Mouse (Mus musculus) heart, embryonic 15.5 days (tissue): Measurements from ENCODE around the gene Tcl1b3. TPM values are rescaled to one million over a fixed set of nuclear protein-coding genes. Genes with fewer than 3 reads are reported as not detected.
"Not testable (repeated sequence)": the region's sequence is repeated elsewhere in the genome, so short reads cannot be mapped to it uniquely, and the experiment has no call there.

Experiments used
- ATAC-seq: fragments of 200-750 bp; cut with Nextera tagmentation; replicated peaks from 2 replicates; pipeline ENCODE4 v1.8.0; 2017; ENCODE audit warnings: low read depth, moderate TSS enrichment; ENCODE audit not compliant: insufficient number of reproducible peaks, insufficient read depth, low FRiP score
- H3K27ac ChIP-seq: fragments of 300-500 bp; sonication (generic); 2 replicates; pipeline ENCODE4 v1.5.1; 2015; ENCODE audit warnings: mild to moderate bottlenecking, inconsistent platforms
- H3K27me3 ChIP-seq: fragments of 300-500 bp; sonication (generic); 2 replicates; pipeline ENCODE4 v1.6.1; 2015; ENCODE audit warnings: inconsistent platforms
- H3K36me3 ChIP-seq: fragments of 300-500 bp; sonication (generic); 2 replicates; pipeline ENCODE4 v1.6.1; 2015; ENCODE audit warnings: mild to moderate bottlenecking, inconsistent platforms
- H3K4me1 ChIP-seq: fragments of 300-500 bp; sonication (generic); replicated peaks from 2 replicates; pipeline ENCODE4 v1.6.1; 2015; ENCODE audit warnings: inconsistent platforms
- H3K4me2 ChIP-seq: fragments of 300-500 bp; sonication (generic); 2 replicates; pipeline ENCODE4 v1.6.1; 2015; ENCODE audit warnings: inconsistent platforms, mild to moderate bottlenecking, moderate library complexity
- H3K4me3 ChIP-seq: fragments of 300-500 bp; sonication (generic); 2 replicates; pipeline ENCODE4 v1.5.1; 2015; ENCODE audit warnings: mild to moderate bottlenecking, inconsistent platforms
- H3K9ac ChIP-seq: fragments of 300-500 bp; sonication (generic); 2 replicates; pipeline ENCODE4 v1.6.1; 2015; ENCODE audit warnings: mild to moderate bottlenecking, inconsistent platforms
- H3K9me3 ChIP-seq: fragments of 300-500 bp; sonication (generic); replicated peaks from 2 replicates; pipeline ENCODE4 v1.6.1; 2016; ENCODE audit warnings: inconsistent platforms
- WGBS: fragments of 180-500 bp; shearing (Covaris S2); methylation state at CpG from one replicate; pipeline ENCODE4 v1.1.7; 2015; ENCODE audit warnings: mixed read lengths; 5-methylcytosine and 5-hydroxymethylcytosine counted together
- polyA plus RNA-seq: library from polyadenylated mRNA; unstranded; fragments of >200 nt; fragmentation: Nextera tagmentation; extraction: Ambion mirVana; gene quantifications from 2 replicates; pipeline ENCODE4 v1.2.1, GENCODE M21; 2015

Gene Tcl1b3
- polyA plus RNA-seq: not detected in 2 replicates

- H3K4me3 ChIP-seq, H3K4me2 ChIP-seq, H3K9ac ChIP-seq, H3K9me3 ChIP-seq, H3K4me1 ChIP-seq, H3K27me3 ChIP-seq, H3K36me3 ChIP-seq, H3K27ac ChIP-seq, ATAC-seq: not testable (repeated sequence)
- WGBS: 87% methylated on average over 6 of the region's 6 CpGs
Measured at GRCm38 (mm10) chr12:105190743-105191142, at the start of gene Tcl1b3. TSS of gene Tcl1b3 (plus strand) at chr12:105191043.

- Histone ChIP-seq H3K27me3 (no peaks in the 10 kb centered on the region), H3K4me2 (no peak overlapping the region), H3K4me3 (no peak overlapping the region), H3K27ac (no peak overlapping the region), H3K36me3 (no peaks in the 10 kb centered on the region), H3K9ac (no peak overlapping the region), H3K4me1 (no peaks in the 10 kb centered on the region), H3K9me3 (no peaks in the 10 kb centered on the region)
- ATAC-seq: no peak
- WGBS: 82% methylated on average over 3 of the region's 3 CpGs
Measured at GRCm38 (mm10) chr12:105143096-105143495, 47.7 kb upstream of the Tcl1b3 start.

- not testable (repeated sequence) for H3K9me3 ChIP-seq, ATAC-seq, H3K4me3 ChIP-seq, H3K27me3 ChIP-seq, H3K36me3 ChIP-seq, H3K4me2 ChIP-seq, H3K27ac ChIP-seq, H3K4me1 ChIP-seq, H3K9ac ChIP-seq
- 27% methylated on average over 1 of the region's 1 CpGs for WGBS
Measured at GRCm38 (mm10) chr12:105144928-105145327, 45.9 kb upstream of the Tcl1b3 start.

- H3K27me3 ChIP-seq: no peaks in the 10 kb centered on the region
- 56% methylated on average over 3 of the region's 3 CpGs for WGBS
- H3K4me1 ChIP-seq: no peaks in the 10 kb centered on the region
- H3K36me3 ChIP-seq: no peaks in the 10 kb centered on the region
- H3K4me2 ChIP-seq: no peak within 1 kb of the TSS
- H3K27ac ChIP-seq: no peak within 1 kb of the TSS
- H3K9me3 ChIP-seq: no peaks in the 10 kb centered on the region
- H3K9ac ChIP-seq: no peak within 1 kb of the TSS
- ATAC-seq: no peak
- H3K4me3 ChIP-seq: no peak within 1 kb of the TSS
Measured at GRCm38 (mm10) chr12:105145714-105146113, 45.1 kb upstream of the Tcl1b3 start, which contains the start of gene Tcl1b2. TSS of gene Tcl1b2 (plus strand) at chr12:105146014.

- H3K36me3 ChIP-seq, H3K27me3 ChIP-seq, ATAC-seq, H3K4me3 ChIP-seq, H3K9ac ChIP-seq, H3K4me2 ChIP-seq, H3K27ac ChIP-seq, H3K9me3 ChIP-seq, H3K4me1 ChIP-seq: not testable (repeated sequence)
- WGBS: 48% methylated on average over 4 of the region's 4 CpGs
Measured at GRCm38 (mm10) chr12:105155286-105155685, 35.6 kb upstream of the Tcl1b3 start.

GRCm38 (mm10) chr12:105158842-105159241, 32.0 kb upstream of the Tcl1b3 start:
- ATAC-seq: no peak
- H3K27ac ChIP-seq: no peak overlapping the region
- 73% methylated on average over 6 of the region's 6 CpGs for WGBS
- no peak overlapping the region for H3K4me3 ChIP-seq
- no peaks in the 10 kb centered on the region for H3K4me1 ChIP-seq
- H3K4me2 ChIP-seq: no peak overlapping the region
- H3K36me3 ChIP-seq: no peaks in the 10 kb centered on the region
- no peaks in the 10 kb centered on the region for H3K27me3 ChIP-seq
- no peak overlapping the region for H3K9ac ChIP-seq
- no peaks in the 10 kb centered on the region for H3K9me3 ChIP-seq

- Histone ChIP-seq H3K36me3 (no peaks in the 10 kb centered on the region), H3K27ac (no peak within 1 kb of the TSS), H3K4me3 (no peak within 1 kb of the TSS), H3K4me2 (no peak within 1 kb of the TSS), H3K9ac (no peak within 1 kb of the TSS), H3K4me1 (no peaks in the 10 kb centered on the region), H3K27me3 (no peaks in the 10 kb centered on the region), H3K9me3 (no peaks in the 10 kb centered on the region)
- WGBS: 79% methylated on average over 4 of the region's 4 CpGs
- ATAC-seq: no peak
Measured at GRCm38 (mm10) chr12:105159390-105159789, 31.5 kb upstream of the Tcl1b3 start, which contains the start of gene Tcl1b1. TSS of gene Tcl1b1 (plus strand) at chr12:105159690.

GRCm38 (mm10) chr12:105166734-105167133, 24.1 kb upstream of the Tcl1b3 start:
- Histone ChIP-seq H3K9me3 (no peaks in the 10 kb centered on the region), H3K4me2 (no peak overlapping the region), H3K27ac (no peak overlapping the region), H3K36me3 (no peaks in the 10 kb centered on the region), H3K9ac (no peak overlapping the region), H3K4me3 (no peak overlapping the region), H3K27me3 (no peaks in the 10 kb centered on the region), H3K4me1 (no peaks in the 10 kb centered on the region)
- 60% methylated on average over 3 of the region's 3 CpGs for WGBS
- ATAC-seq: no peak

GRCm38 (mm10) chr12:105173366-105173765, 17.5 kb upstream of the Tcl1b3 start:
- ATAC-seq: no peak
- Histone ChIP-seq H3K4me1 (no peaks in the 10 kb centered on the region), H3K27ac (no peak overlapping the region), H3K36me3 (no peaks in the 10 kb centered on the region), H3K9ac (no peak overlapping the region), H3K9me3 (no peaks in the 10 kb centered on the region), H3K4me2 (no peak overlapping the region), H3K4me3 (no peak overlapping the region), H3K27me3 (no peaks in the 10 kb centered on the region)
- 63% methylated on average over 2 of the region's 2 CpGs for WGBS

GRCm38 (mm10) chr12:105174318-105174717, 16.5 kb upstream of the Tcl1b3 start:
- H3K9ac ChIP-seq, H3K9me3 ChIP-seq, H3K27me3 ChIP-seq, H3K4me2 ChIP-seq, ATAC-seq, H3K27ac ChIP-seq, H3K4me3 ChIP-seq, H3K4me1 ChIP-seq, H3K36me3 ChIP-seq: not testable (repeated sequence)
- WGBS: 34% methylated on average over 2 of the region's 2 CpGs

GRCm38 (mm10) chr12:105176044-105176443, 14.8 kb upstream of the Tcl1b3 start, which contains the start of gene Tcl1b5:
TSS of gene Tcl1b5 (plus strand) at chr12:105176344.
- not testable (repeated sequence) for H3K4me3 ChIP-seq, ATAC-seq, H3K27me3 ChIP-seq, H3K9ac ChIP-seq, H3K9me3 ChIP-seq, H3K27ac ChIP-seq, H3K4me1 ChIP-seq, H3K4me2 ChIP-seq, H3K36me3 ChIP-seq
- 45% methylated on average over 3 of the region's 3 CpGs for WGBS

GRCm38 (mm10) chr12:105181040-105181644, 9.7 kb upstream of the Tcl1b3 start:
- not testable (repeated sequence) for H3K4me3 ChIP-seq, H3K27me3 ChIP-seq, H3K4me1 ChIP-seq, H3K27ac ChIP-seq, H3K9ac ChIP-seq, ATAC-seq, H3K4me2 ChIP-seq, H3K36me3 ChIP-seq, H3K9me3 ChIP-seq
- WGBS: 64% methylated on average over 4 of the region's 4 CpGs
